Mouse (Mus musculus) urinary bladder, postnatal 14 days (tissue): ENCODE measurements at regions not wholly inside any gene's neighbourhood (a gene's known extent, or its start where the extent isn't known, plus 50 kb on each side); places are given as distances from the start of the nearest gene placed in this dataset.

Source experiments
- DNase-seq: peaks from one replicate; pipeline ENCODE4 v3.0.0; 2021; ENCODE audit warnings: low spot score

- no peak for DNase-seq
These were observed 378.2 kb downstream of the Gm9195 start for GRCm38 (mm10) chr14:72113377-72113993.

- no peak for DNase-seq
These were observed 380.9 kb downstream of the Gm9195 start for GRCm38 (mm10) chr14:72110689-72111088.

GRCm38 (mm10) chr14:72091579-72091978 is 400.1 kb downstream of the Gm9195 start:
- DNase-seq: no peak

- DNase-seq: no peak
These were observed 410.2 kb downstream of the Gm9195 start for GRCm38 (mm10) chr14:72081473-72081872.

GRCm38 (mm10) chr14:72064111-72064812 is 427.4 kb downstream of the Gm9195 start:
- DNase-seq: no peak

GRCm38 (mm10) chr14:72042881-72043236 is 448.8 kb downstream of the Gm9195 start:
- DNase-seq: no peak

GRCm38 (mm10) chr14:72042112-72042880 is 449.3 kb downstream of the Gm9195 start:
- DNase-seq: no peak

GRCm38 (mm10) chr14:72030396-72030795 is 461.2 kb downstream of the Gm9195 start:
- no peak for DNase-seq

GRCm38 (mm10) chr14:72027362-72028020 is 464.1 kb downstream of the Gm9195 start:
- no peak for DNase-seq

- no peak for DNase-seq
These were observed 487.3 kb downstream of the Gm9195 start for GRCm38 (mm10) chr14:72004371-72004770.

- no peak for DNase-seq
These were observed 489.2 kb downstream of the Gm9195 start for GRCm38 (mm10) chr14:72002205-72003138.

GRCm38 (mm10) chr14:71973016-71973415 is 518.6 kb downstream of the Gm9195 start:
- DNase-seq: no peak

- DNase-seq: no peak
These were observed 519.1 kb downstream of the Gm9195 start for GRCm38 (mm10) chr14:71972521-71972920.

- no peak for DNase-seq
These were observed 524.0 kb downstream of the Gm9195 start for GRCm38 (mm10) chr14:71967646-71968045.

GRCm38 (mm10) chr14:71963389-71964169 is 528.1 kb downstream of the Gm9195 start:
- no peak for DNase-seq

GRCm38 (mm10) chr14:71948701-71949100 is 542.9 kb downstream of the Gm9195 start:
- no peak for DNase-seq

GRCm38 (mm10) chr14:71937157-71937485 is 554.5 kb downstream of the Gm9195 start:
- DNase-seq: no peak

GRCm38 (mm10) chr14:71936373-71937156 is 555.1 kb downstream of the Gm9195 start:
- no peak for DNase-seq

- DNase-seq: no peak
These were observed 575.7 kb downstream of the Gm9195 start for GRCm38 (mm10) chr14:71915964-71916363.

GRCm38 (mm10) chr14:71910936-71911335 is 580.7 kb downstream of the Gm9195 start:
- DNase-seq: no peak
